Mouse (Mus musculus) brain, embryonic 14.5 days (tissue): ENCODE results near the gene Inpp4a.

ENCODE experiments used
- CTCF ChIP-seq: fragments of 200-500 bp; IDR thresholded peaks from 2 replicates; pipeline ENCODE4 v1.5.1; 2012; ENCODE audit warnings: inconsistent platforms, mild to moderate bottlenecking, moderate library complexity, borderline replicate concordance; ENCODE audit not compliant: insufficient read depth, insufficient read length; ENCODE audit errors: extremely low read depth
- POLR2A ChIP-seq: fragments of 200-500 bp; IDR thresholded peaks from 2 replicates; pipeline ENCODE4 v1.6.1; 2012; ENCODE audit warnings: mild to moderate bottlenecking, inconsistent platforms, borderline replicate concordance; ENCODE audit not compliant: poor library complexity, insufficient read depth, insufficient read length, severe bottlenecking; ENCODE audit errors: extremely low read depth

- TF ChIP-seq POLR2A: no peak
- peak; percentile 57; the same call in 1 of the 2 replicates for TF ChIP-seq CTCF
Measured at GRCm38 (mm10) chr1:37448361-37449095, 148.9 kb downstream of the Inpp4a start.
